Mouse (Mus musculus): ENCODE data around the gene Sat2. TPM values are rescaled to one million over a fixed set of nuclear protein-coding genes. Genes with fewer than 3 reads are reported as not detected.

Sat2 gene
- total RNA-seq, 4 experiments from 2014 or later: 7.9 to 11.6 (median 10.5) TPM

GRCm38 (mm10) chr11:69632284-69633089 lies 10.7 kb downstream of the Sat2 start, which contains the start of gene Fxr2:
Gene Fxr2 (plus strand): TSS chr11:69632990.
- DNase-seq (ENCODE audit: low spot score in 2 of 2): peak; percentile 99 to 100

- peak in 1 of 2 experiments; percentile 48 for DNase-seq (ENCODE audit: low spot score in 2 of 2)
Observed at GRCm38 (mm10) chr11:69633128-69633866, 11.5 kb downstream of the Sat2 start.

- no peak for DNase-seq (ENCODE audit: low spot score in 2 of 2)
Observed at GRCm38 (mm10) chr11:69635471-69635870, 13.6 kb downstream of the Sat2 start.

GRCm38 (mm10) chr11:69645860-69646259 lies 24.0 kb downstream of the Sat2 start:
- no peak for DNase-seq (ENCODE audit: low spot score in 2 of 2)

GRCm38 (mm10) chr11:69653399-69653798 lies 31.6 kb downstream of the Sat2 start:
- no peak for DNase-seq (ENCODE audit: low spot score in 2 of 2)

DNA sequence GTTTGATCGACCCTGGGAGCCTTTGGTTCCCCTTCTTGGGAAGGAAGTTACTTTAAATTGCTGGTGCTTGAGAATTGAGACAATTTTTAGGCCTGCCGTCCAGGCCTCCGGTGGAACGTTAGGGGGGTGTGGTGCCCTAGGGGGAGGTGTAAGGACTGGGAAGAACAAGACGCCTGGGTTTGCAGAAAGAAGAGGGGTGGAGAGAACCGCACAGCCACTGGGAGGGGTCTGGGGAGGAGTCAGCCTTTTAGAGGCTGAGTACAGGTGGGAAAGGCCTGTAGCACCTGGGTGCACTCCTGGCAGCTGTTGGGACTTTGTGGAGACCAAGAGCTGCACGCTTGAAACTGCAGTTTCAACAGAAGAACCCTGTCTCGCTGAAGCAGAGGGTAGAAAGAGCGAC lies 32.9 kb downstream of the Sat2 start:
- DNase-seq (ENCODE audit: low spot score in 2 of 2): no peak

DNA sequence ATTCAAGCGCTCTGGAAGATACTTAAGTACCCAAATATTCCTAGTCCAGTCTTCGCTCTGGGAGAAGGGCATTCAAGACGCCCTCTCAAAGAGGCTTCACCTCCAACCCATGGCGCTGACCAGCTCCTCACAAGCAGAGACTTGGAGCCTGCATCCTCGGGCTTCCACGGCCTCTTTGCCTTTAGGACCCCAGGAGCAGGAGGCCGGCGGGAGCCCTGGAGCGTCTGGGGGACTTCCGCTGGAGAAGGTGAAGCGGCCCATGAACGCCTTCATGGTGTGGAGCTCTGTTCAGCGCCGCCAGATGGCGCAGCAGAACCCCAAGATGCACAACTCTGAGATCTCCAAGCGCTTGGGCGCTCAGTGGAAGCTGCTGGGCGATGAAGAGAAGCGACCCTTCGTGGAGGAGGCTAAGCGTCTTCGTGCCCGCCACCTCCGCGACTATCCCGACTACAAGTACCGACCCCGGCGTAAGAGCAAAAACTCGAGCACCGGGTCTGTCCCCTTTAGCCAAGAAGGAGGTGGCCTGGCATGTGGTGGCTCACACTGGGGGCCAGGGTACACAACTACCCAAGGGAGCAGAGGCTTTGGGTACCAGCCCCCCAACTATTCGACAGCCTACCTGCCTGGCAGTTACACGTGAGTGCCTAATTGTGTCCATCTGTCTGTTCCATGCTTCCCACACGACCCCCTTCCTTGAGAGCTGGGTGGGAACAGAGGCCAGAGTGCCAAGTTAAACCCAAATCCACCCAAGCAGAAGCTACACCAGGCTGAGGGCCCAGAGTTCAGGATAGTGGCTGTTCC lies 33.6 kb downstream of the Sat2 start, which contains the start of gene Sox15:
Sox15 (plus strand) TSS at position 51 of the 801 bp plus-strand sequence.
- peak in 1 of 2 experiments; percentile 62 for DNase-seq (ENCODE audit: low spot score in 2 of 2)

- no peak for DNase-seq (ENCODE audit: low spot score in 2 of 2)
Observed at GRCm38 (mm10) chr11:69656065-69656455, 34.2 kb downstream of the Sat2 start.

GRCm38 (mm10) chr11:69656617-69657461 lies 35.0 kb downstream of the Sat2 start:
- no peak for DNase-seq (ENCODE audit: low spot score in 2 of 2)

GRCm38 (mm10) chr11:69657462-69657881 lies 35.6 kb downstream of the Sat2 start:
- DNase-seq (ENCODE audit: low spot score in 2 of 2): no peak

GRCm38 (mm10) chr11:69661221-69661881 lies 39.5 kb downstream of the Sat2 start:
- DNase-seq (ENCODE audit: low spot score in 2 of 2): no peak

GRCm38 (mm10) chr11:69662213-69662966 lies 40.6 kb downstream of the Sat2 start, which contains the start of gene Mpdu1:
Gene Mpdu1 (minus strand): TSS chr11:69662642.
- DNase-seq (ENCODE audit: low spot score in 2 of 2): peak; percentile 84 to 96

DNA sequence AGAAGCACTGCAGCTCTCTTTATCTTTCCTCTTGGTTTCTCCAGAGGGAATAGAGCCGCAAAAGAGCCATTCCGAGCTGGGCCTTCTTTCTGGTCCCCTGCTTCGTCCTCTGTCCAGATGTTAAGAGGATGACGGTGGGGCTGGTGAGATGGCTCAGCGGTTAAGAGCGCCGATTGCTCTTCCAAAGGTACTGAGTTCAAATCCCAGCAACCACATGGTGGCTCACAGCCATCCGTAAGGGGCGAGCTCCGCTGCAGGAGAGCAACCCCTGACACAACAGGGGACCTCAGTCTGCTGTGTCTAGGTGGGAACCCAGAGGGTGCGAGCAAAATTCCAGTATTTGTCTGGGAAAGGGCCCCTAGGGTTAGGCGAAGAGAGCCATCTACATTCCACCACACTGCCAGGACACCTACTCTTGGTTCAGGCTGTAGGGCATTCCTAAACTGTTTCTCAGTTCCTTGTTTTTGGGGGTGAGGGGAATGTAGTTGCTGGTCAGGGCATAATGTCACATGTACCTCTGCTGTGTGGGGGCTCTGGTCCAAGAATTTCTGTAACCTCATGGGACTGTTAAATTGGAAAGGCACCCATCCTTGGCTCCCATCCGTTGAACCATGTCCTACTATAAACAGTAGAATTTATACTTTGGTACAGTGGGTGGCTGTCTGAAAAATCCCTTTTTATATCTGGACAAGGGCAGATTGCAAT lies 41.3 kb downstream of the Sat2 start:
- no peak for DNase-seq (ENCODE audit: low spot score in 2 of 2)

DNA sequence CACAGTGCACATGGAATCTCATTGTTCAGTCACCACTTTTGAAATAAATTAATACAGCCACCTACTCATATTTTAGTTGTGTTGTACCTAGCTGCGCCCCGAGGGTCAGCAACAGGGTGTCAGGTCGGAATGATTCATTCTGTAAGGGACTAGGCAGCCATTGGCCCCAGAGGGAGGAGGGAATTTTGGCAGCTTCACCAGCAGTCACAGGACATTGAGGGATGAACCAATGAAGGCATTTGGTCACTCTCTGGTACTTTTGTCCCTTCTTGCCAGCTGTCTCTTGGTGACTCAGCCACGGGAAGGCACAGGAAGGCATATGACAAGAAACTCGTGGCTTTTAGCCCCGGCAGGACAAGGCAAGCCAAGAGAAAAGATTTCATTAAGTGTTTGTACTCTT lies 42.0 kb downstream of the Sat2 start:
- DNase-seq (ENCODE audit: low spot score in 2 of 2): no peak

- no peak for DNase-seq (ENCODE audit: low spot score in 2 of 2)
Observed at GRCm38 (mm10) chr11:69664841-69665240, 43.0 kb downstream of the Sat2 start.

GRCm38 (mm10) chr11:69665457-69665960 lies 43.7 kb downstream of the Sat2 start:
- no peak for DNase-seq (ENCODE audit: low spot score in 2 of 2)

DNA sequence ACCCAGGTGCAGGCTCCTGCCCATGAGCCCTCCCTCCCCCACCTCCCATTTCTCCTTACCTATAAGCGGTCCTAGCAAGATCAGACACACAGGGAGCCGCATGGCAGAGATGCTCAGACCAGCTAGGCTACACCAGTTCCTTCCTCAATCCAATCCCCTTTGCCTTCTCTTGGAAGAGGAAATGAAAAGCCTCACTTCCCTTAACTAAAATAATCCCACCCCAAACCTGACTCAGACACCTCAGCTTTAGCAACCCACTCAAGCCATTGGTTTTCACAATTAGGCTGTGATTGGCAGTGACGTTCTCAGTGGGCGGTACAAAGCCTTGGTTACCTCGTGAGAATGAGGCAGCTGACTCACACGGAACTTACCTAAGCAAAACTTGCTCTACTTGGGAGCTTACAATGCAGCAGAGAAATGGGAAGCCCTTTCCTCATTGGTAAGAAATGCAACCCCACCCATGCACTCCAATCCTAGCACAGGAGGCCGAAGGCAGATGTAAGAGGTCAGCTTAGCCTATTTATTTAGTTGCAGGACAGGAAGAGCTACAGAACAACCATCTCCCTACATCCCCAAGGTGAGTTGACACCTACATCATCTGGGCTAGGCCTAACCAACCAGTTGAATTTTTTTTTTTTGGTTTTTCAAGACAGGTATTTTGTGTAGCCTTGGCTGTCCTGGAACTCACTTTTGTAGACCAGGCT lies 44.3 kb downstream of the Sat2 start, which contains the start of gene Cd68:
Cd68 (minus strand) TSS at position 193 of the 704 bp plus-strand sequence.
- DNase-seq (ENCODE audit: low spot score in 2 of 2): peak; percentile 34 to 70

GRCm38 (mm10) chr11:69666665-69667005 lies 44.8 kb downstream of the Sat2 start:
- no peak for DNase-seq (ENCODE audit: low spot score in 2 of 2)

All from left cerebral cortex, adult 8-10 months (tissue).